Mouse (Mus musculus): ENCODE measurements around the gene Ccdc78. TPM values are rescaled to one million over a fixed set of nuclear protein-coding genes. Genes with fewer than 3 reads are reported as not detected.
A peak's percentile ranks its signal among the peaks of the same experiment; 100 is the strongest.

Gene Ccdc78
- polyA plus RNA-seq, 1 experiment from 2014 or later, result not detected

GRCm38 (mm10) chr17:25827546-25828222 is 41.3 kb downstream of the Ccdc78 start:
- no peak for ATAC-seq (ENCODE audit: insufficient number of reproducible peaks, insufficient read depth, low FRiP score, low read depth)
- H3K4me2 ChIP-seq (ENCODE audit: low read length), result no peak overlapping the region
- no peak overlapping the region for H3K27ac ChIP-seq (replicated peaks in 1 of 2; ENCODE audit: control insufficient read depth in 1 of 2, insufficient read depth in 1 of 2, low read depth in 2 of 2, low read length in 2 of 2)
- H3K9ac ChIP-seq (ENCODE audit: low read length), result no peak overlapping the region
- WGBS, result 91% methylated on average over 22 of the region's 22 CpGs
- H3K27me3 ChIP-seq (ENCODE audit: control insufficient read depth, insufficient read depth, low read length), result peaks cover under 1% of the 10 kb centered on the region; the same call in 1 of the 2 replicates
- no peak overlapping the region for H3K4me3 ChIP-seq (ENCODE audit: control insufficient read depth in 1 of 2, insufficient read depth in 1 of 2, low read depth in 1 of 2, low read length in 2 of 2)
- peaks cover 48% of the 10 kb centered on the region for H3K36me3 ChIP-seq (ENCODE audit: control insufficient read depth, insufficient read depth, low read length)
- H3K9me3 ChIP-seq (ENCODE audit: control insufficient read depth, low read length), result no peaks in the 10 kb centered on the region
- peaks cover 26 to 41% of the 10 kb centered on the region in 2 experiments for H3K4me1 ChIP-seq (ENCODE audit: control insufficient read depth in 2 of 2, insufficient read depth in 2 of 2, low read length in 2 of 2)

- Histone ChIP-seq H3K4me1 (ENCODE audit: control insufficient read depth in 2 of 2, insufficient read depth in 2 of 2, low read length in 2 of 2) (peaks cover 26 to 41% of the 10 kb centered on the region in 2 experiments), H3K4me3 (ENCODE audit: control insufficient read depth in 1 of 2, insufficient read depth in 1 of 2, low read depth in 1 of 2, low read length in 2 of 2) (peak overlapping the region; percentile 54 to 72), H3K9me3 (ENCODE audit: control insufficient read depth, low read length) (no peaks in the 10 kb centered on the region), H3K9ac (ENCODE audit: low read length) (peak overlapping the region; percentile 77), H3K4me2 (ENCODE audit: low read length) (peak overlapping the region; percentile 70), H3K27ac (replicated peaks in 1 of 2; ENCODE audit: control insufficient read depth in 1 of 2, insufficient read depth in 1 of 2, low read depth in 2 of 2, low read length in 2 of 2) (peak overlapping the region; percentile 75 to 85; a peak in 3 of 4 replicates), H3K27me3 (ENCODE audit: control insufficient read depth, insufficient read depth, low read length) (no peaks in the 10 kb centered on the region), H3K36me3 (ENCODE audit: control insufficient read depth, insufficient read depth, low read length) (peaks cover 48% of the 10 kb centered on the region)
- no peak for ATAC-seq (ENCODE audit: insufficient number of reproducible peaks, insufficient read depth, low FRiP score, low read depth)
- WGBS, result 85% methylated on average over 8 of the region's 8 CpGs
Observed at GRCm38 (mm10) chr17:25828223-25828594, 41.8 kb downstream of the Ccdc78 start.

GRCm38 (mm10) chr17:25828712-25829557 is 42.6 kb downstream of the Ccdc78 start, which contains the start of gene Jmjd8:
Gene Jmjd8 (plus strand): TSS chr17:25828867.
- no peak for ATAC-seq (ENCODE audit: insufficient number of reproducible peaks, insufficient read depth, low FRiP score, low read depth)
- peaks cover 48% of the 10 kb centered on the region for H3K36me3 ChIP-seq (ENCODE audit: control insufficient read depth, insufficient read depth, low read length)

GRCm38 (mm10) chr17:25829558-25830017 is 43.2 kb downstream of the Ccdc78 start:
- peak overlapping the region; percentile 77 for H3K9ac ChIP-seq (ENCODE audit: low read length)
- H3K4me2 ChIP-seq (ENCODE audit: low read length), result peak overlapping the region; percentile 70
- H3K4me3 ChIP-seq (ENCODE audit: control insufficient read depth in 1 of 2, insufficient read depth in 1 of 2, low read depth in 1 of 2, low read length in 2 of 2), result peak overlapping the region; percentile 54 to 72
- H3K27me3 ChIP-seq (ENCODE audit: control insufficient read depth, insufficient read depth, low read length), result no peaks in the 10 kb centered on the region
- peaks cover 18 to 38% of the 10 kb centered on the region in 2 experiments for H3K4me1 ChIP-seq (ENCODE audit: control insufficient read depth in 2 of 2, insufficient read depth in 2 of 2, low read length in 2 of 2)
- no peaks in the 10 kb centered on the region for H3K9me3 ChIP-seq (ENCODE audit: control insufficient read depth, low read length)
- 35% methylated on average over 8 of the region's 8 CpGs for WGBS
- H3K27ac ChIP-seq (replicated peaks in 1 of 2; ENCODE audit: control insufficient read depth in 1 of 2, insufficient read depth in 1 of 2, low read depth in 2 of 2, low read length in 2 of 2), result peak overlapping the region; percentile 75 to 85; a peak in 3 of 4 replicates
- ATAC-seq (ENCODE audit: insufficient number of reproducible peaks, insufficient read depth, low FRiP score, low read depth), result no peak
- H3K36me3 ChIP-seq (ENCODE audit: control insufficient read depth, insufficient read depth, low read length), result peaks cover 49% of the 10 kb centered on the region

More at GRCm38 (mm10) chr17:25828712-25829557, 42.6 kb downstream of the Ccdc78 start, which contains the start of gene Jmjd8:
- peaks cover 24 to 38% of the 10 kb centered on the region in 2 experiments for H3K4me1 ChIP-seq (ENCODE audit: control insufficient read depth in 2 of 2, insufficient read depth in 2 of 2, low read length in 2 of 2)
- peak within 1 kb of the TSS; percentile 70 for H3K4me2 ChIP-seq (ENCODE audit: low read length)
- no peaks in the 10 kb centered on the region for H3K9me3 ChIP-seq (ENCODE audit: control insufficient read depth, low read length)
- no peaks in the 10 kb centered on the region for H3K27me3 ChIP-seq (ENCODE audit: control insufficient read depth, insufficient read depth, low read length)
- peak within 1 kb of the TSS; percentile 75 to 85 for H3K27ac ChIP-seq (replicated peaks in 1 of 2; ENCODE audit: control insufficient read depth in 1 of 2, insufficient read depth in 1 of 2, low read depth in 2 of 2, low read length in 2 of 2)
- 1% methylated on average over 32 of the region's 32 CpGs for WGBS
- peak within 1 kb of the TSS; percentile 54 to 72 for H3K4me3 ChIP-seq (ENCODE audit: control insufficient read depth in 1 of 2, insufficient read depth in 1 of 2, low read depth in 1 of 2, low read length in 2 of 2)
- H3K9ac ChIP-seq (ENCODE audit: low read length), result peak within 1 kb of the TSS; percentile 77

GRCm38 (mm10) chr17:25830200-25830753 is 43.9 kb downstream of the Ccdc78 start:
- Histone ChIP-seq H3K4me1 (ENCODE audit: control insufficient read depth in 2 of 2, insufficient read depth in 2 of 2, low read length in 2 of 2) (peaks cover 22 to 43% of the 10 kb centered on the region in 2 experiments), H3K9ac (ENCODE audit: low read length) (no peak overlapping the region; the same call in 1 of the 2 replicates), H3K27me3 (ENCODE audit: control insufficient read depth, insufficient read depth, low read length) (no peaks in the 10 kb centered on the region), H3K27ac (replicated peaks in 1 of 2; ENCODE audit: control insufficient read depth in 1 of 2, insufficient read depth in 1 of 2, low read depth in 2 of 2, low read length in 2 of 2) (no peak overlapping the region), H3K9me3 (ENCODE audit: control insufficient read depth, low read length) (no peaks in the 10 kb centered on the region), H3K4me3 (ENCODE audit: control insufficient read depth in 1 of 2, insufficient read depth in 1 of 2, low read depth in 1 of 2, low read length in 2 of 2) (no peak overlapping the region), H3K4me2 (ENCODE audit: low read length) (peak overlapping the region; percentile 70; the same call in 1 of the 2 replicates), H3K36me3 (ENCODE audit: control insufficient read depth, insufficient read depth, low read length) (peaks cover 56% of the 10 kb centered on the region)
- 78% methylated on average over 4 of the region's 4 CpGs for WGBS
- ATAC-seq (ENCODE audit: insufficient number of reproducible peaks, insufficient read depth, low FRiP score, low read depth), result no peak

GRCm38 (mm10) chr17:25830806-25831431 is 44.5 kb downstream of the Ccdc78 start:
- no peak for ATAC-seq (ENCODE audit: insufficient number of reproducible peaks, insufficient read depth, low FRiP score, low read depth)
- H3K4me3 ChIP-seq (ENCODE audit: control insufficient read depth in 1 of 2, insufficient read depth in 1 of 2, low read depth in 1 of 2, low read length in 2 of 2), result peak overlapping the region in 1 of 2 experiments; percentile 57; a peak in 1 of 4 replicates
- H3K4me1 ChIP-seq (ENCODE audit: control insufficient read depth in 2 of 2, insufficient read depth in 2 of 2, low read length in 2 of 2), result peaks cover 22 to 50% of the 10 kb centered on the region in 2 experiments
- WGBS, result 83% methylated on average over 14 of the region's 14 CpGs
- H3K9ac ChIP-seq (ENCODE audit: low read length), result no peak overlapping the region; the same call in 1 of the 2 replicates
- H3K36me3 ChIP-seq (ENCODE audit: control insufficient read depth, insufficient read depth, low read length), result peaks cover 60% of the 10 kb centered on the region
- no peaks in the 10 kb centered on the region for H3K9me3 ChIP-seq (ENCODE audit: control insufficient read depth, low read length)
- H3K27me3 ChIP-seq (ENCODE audit: control insufficient read depth, insufficient read depth, low read length), result no peaks in the 10 kb centered on the region
- H3K4me2 ChIP-seq (ENCODE audit: low read length), result peak overlapping the region; percentile 91
- H3K27ac ChIP-seq (replicated peaks in 1 of 2; ENCODE audit: control insufficient read depth in 1 of 2, insufficient read depth in 1 of 2, low read depth in 2 of 2, low read length in 2 of 2), result 0 out of 4 replicates have a peak overlapping the region, but pooled peaks of 1 of the 2 experiments have one; percentile 5
